Mouse (Mus musculus) kidney, postnatal 36 days (tissue): ENCODE results near the gene Tapbpl.

Experiments
- DNase-seq, 2 experiments: peaks; one replicate each; pipeline ENCODE4 v3.0.0; 2021 to 2022; ENCODE audit warnings: mixed read lengths in 2 of 2

The Tapbpl gene

DNA sequence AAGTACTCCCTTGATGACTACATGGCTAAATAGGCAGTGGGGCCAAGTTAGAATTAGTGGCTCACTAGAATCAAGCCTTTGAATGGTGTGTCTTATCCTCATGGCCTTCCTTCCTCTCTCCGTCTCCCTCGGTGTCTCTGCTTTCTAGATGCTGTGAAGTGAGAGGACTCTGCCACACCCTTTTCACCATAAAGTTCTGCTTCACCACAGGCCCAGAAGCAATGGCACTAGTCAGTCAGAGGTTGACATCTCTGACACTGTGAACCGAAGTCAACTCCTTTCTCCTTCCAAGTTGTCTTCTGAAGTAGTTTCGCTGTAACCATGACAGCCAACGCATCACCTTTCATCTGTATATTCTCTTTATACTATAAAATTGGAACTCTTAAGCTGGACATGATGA, 7.9 kb upstream of the Tapbpl start:
- no peak for DNase-seq

DNA sequence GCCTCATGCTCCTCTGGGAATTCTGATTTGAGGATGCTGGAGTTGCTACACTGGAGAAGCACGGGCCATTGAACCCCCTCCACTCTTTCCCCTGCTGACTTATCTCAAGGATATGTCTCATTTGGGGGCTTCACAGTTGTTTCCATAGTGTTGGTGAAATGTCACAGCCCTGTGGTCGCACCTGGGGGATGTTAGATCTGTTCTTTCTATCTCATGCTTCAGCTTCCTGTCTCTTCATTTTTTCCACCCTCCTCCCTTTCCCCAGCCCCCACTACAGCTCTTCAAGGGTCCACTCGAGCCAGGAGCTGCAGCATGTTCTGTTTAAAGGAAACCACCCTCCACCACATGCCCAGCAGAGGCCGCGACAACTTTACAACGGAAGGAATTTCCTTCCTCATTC, 6.7 kb upstream of the Tapbpl start:
- DNase-seq: no peak

DNA sequence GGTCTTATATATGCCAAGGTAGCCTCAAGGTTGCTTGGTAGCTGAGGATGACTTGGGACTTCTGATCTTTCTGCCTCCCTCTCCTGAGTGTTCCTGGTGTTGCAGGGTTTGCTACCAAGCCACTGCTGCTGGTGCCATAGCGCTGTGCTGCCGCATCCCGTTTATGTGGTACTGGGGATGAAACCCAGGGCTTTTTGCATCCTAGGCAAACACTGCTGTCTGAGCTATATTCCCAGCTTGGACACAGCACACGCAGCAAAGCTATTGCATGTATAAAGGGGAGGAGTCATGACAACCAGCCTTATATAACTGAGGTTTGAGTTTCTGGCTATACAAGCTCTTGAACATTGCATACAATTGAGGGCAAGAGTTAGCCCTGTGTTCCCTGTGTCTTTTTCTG, 5.8 kb upstream of the Tapbpl start:
- DNase-seq: no peak

DNA sequence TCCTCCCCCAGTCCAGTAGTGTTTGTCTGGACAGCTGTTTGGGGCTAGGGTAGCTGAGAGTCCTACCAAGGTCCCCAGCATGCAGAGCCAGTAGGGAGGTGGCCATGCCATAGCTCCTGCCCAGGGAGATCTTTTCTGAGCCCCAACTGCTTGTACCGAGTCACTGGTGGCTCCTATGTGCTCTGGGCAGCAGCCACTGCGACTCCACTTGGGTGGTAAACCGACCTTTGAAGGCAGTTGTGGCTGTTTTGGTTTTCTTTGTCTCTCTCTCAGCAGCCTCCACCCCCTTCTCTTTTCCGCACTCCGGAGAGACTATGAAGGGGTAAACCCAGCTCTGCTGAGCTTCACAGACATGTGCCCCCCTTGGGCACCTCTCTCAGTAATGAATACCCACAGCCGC, 5.1 kb upstream of the Tapbpl start, which contains the start of gene Cd27:
Gene Cd27 (minus strand): TSS at position 229 of the 400 bp plus-strand sequence.
- no peak for DNase-seq

DNA sequence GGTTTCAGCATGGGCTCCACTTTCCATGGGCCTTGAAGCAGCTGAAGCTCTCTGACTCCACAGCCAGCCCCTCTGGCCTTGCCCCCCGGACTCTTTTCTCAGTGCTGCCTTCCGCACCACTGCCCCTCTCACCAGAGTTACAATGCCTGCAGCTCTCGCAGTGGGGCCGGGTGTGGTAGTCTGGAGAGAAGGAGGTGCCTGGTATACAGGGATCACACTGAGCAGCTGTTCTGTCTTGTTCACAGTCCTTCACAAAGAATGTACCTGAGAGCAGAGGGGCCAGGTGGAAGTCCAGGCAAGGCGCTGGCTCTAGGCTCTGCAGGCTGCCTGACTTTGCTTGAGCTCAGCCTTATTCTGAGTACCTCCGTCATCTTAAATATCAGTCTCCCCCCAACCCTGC, 4.7 kb upstream of the Tapbpl start:
- no peak for DNase-seq

DNA sequence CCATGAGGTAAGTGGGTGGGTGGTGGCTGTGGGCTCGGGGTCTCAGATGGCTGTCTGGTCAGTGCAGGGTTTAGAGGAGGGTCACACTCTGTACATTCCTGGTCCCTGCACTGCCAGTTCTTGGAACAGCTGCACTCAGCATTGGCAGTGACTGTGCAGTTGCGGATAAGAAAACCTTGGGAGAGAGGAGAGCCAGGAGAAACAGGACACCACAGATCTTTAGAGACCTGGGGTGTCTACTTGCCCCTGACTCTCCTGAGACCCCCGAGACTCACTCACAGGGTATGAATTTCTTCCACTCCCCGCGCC, 2.8 kb upstream of the Tapbpl start:
- no peak for DNase-seq

DNA sequence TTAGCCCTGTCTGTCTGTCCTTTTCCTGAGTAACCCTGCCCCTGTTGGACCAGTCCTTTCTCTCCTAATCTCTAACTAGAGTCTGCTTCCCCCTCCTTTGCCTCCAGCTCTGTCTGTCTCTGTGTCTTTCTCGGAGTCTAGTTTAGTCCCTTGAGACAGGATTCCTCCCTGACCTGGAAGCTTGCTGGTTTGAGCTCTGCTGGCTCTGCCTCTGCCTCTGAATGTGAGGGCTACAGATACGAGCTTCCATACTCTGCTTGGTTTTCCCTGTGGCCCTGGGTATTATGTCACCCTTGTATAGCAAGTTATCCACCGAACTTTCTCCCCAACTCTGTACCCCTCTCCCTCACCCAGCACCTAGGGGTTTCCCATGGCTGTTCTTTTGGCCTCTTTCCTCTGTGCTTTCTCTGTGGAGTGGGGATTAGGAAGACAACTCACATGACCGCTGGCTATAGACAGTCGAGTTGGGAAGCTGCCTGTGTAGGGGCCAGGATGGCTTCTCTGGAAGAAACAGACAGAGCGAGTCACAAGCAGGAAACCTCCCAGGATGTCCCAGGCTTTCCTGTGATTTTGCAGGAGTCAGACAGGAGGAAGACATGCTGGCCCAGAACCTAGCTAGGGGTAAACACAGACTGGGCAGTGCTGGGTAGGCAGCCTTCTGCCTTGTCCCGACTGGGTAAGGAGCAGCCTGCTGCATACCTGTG, 2.3 kb upstream of the Tapbpl start:
- peak in 1 of 2 experiments; percentile 37 for DNase-seq

DNA sequence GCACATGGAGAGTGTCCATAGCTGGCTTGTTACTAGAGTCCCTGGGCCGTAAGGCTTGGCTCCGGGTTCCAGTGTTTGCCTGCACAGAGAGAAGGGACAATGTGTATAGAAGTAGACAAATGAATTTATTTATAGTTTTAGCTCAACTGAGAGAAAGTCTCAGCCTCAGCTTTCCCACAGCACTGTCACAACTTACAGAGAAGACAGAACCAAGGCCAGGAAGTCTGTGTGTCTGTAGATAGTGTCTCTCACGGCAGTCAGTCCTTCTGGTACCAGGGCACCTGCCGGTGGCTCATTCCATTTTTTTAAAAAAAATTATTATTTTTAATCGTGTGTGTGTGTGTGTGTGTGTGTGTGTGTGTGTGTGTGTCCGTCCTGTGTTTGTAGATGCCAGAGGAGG, 856 bp upstream of the Tapbpl start:
- DNase-seq: no peak

DNA sequence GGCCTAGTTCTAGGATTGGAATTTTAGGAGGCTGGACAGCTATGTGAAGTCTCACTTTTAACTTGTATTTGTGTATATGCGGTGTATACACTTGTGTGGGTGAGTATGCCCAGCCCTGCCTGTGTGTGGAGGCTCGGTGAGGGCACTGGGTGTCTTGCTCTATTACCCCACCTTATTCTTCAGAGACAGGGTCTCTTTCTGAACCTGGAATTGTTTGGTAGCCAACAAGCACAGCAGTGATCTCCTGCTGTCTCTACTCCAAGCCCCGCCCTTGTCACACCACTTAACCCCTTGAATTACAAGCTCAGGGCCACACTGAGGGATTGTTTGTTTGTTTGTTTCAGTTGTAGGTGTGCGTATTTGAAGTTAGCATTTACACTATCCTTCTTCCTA, 381 bp upstream of the Tapbpl start:
- peak in 1 of 2 experiments; percentile 43 for DNase-seq

DNA sequence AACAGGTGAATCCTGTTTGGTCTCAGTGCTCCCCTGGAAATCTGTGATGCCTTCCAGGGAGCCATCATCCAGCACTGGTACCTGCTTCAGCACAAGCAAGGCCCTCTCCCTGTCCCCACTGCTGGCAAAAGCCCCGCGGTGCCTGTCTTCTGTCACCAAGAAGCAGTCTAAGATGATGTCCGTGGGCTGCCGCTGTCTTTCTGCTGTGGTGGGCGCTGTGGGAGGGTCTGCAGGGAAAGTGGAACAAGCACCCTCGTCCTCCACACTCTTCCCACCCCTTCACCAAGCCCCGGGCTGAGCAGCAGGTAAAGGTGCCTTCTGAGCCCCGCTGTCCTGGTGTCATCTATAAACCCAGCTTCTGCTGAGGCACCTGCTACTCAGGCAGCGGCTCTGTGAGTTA, 1.1 kb downstream of the Tapbpl start:
- no peak for DNase-seq

DNA sequence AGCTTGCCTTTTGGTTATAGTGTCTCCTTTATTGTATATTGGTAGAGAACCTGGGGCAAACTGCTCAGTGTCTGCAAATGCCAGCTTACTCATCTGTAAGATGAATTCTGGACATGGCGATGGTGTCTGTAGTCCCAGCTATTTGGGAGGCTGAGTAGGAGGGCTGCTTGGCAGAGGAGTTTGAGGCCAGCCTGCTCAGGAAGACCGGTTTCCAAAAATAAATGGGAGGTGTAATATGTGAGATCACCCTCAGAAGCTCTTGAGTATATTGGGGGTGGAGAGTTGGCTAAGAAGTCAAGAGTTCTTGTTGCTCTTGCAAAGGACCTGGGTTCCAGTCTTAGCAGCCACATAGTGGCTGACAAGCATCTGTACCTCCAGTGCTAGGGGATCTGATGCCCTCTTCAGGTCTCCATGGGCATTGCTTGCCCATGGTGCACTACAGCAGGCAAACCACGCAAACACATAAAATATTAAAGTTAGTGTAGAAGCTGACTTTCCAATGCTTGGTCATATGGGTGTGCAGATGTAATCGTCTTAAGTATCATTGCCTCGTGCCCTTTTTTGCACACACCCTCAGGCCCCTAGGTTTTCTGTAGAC, 6.0 kb downstream of the Tapbpl start:
- peak in 1 of 2 experiments; percentile 60 for DNase-seq

DNA sequence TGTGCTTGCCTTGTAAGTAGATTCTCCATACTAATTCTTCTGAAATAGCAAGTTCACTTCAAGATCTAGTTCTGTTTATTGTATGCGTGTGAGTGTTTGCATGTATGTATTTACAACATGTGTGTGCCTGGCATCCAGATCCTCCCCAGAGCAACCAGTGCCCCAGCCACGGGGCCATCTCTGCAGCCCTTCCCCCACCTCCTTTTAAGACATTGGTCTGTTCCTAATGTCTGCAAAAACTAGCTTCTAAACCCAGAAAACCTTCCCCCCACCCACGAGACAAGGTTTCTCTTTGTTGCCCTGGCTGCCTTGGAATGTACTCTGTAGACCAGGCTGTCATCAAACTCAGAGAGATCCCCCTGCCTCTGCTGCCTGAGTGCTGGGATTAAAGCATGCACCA, 9.1 kb downstream of the Tapbpl start:
- no peak for DNase-seq

DNA sequence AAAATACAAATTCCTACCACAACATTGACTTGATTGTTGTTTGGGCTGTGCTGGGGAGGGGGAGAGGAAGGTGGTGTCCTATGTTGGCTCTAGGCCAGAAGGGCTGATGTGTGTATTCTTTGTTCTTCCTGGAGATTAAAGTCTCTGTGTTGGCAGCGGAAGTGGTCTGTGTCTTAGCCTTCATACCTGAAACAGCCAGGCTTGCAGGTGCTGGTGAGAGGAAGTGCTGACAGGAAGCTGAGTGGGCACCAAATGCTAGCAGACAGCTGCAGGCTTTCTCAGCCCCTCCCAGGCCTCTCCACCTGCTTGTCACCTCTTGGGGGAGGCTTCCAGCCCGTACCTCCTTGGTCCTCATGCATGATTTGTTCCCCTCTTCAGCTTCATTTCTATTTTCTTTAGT, 9.5 kb downstream of the Tapbpl start:
- peak in 1 of 2 experiments; percentile 28 for DNase-seq

DNA sequence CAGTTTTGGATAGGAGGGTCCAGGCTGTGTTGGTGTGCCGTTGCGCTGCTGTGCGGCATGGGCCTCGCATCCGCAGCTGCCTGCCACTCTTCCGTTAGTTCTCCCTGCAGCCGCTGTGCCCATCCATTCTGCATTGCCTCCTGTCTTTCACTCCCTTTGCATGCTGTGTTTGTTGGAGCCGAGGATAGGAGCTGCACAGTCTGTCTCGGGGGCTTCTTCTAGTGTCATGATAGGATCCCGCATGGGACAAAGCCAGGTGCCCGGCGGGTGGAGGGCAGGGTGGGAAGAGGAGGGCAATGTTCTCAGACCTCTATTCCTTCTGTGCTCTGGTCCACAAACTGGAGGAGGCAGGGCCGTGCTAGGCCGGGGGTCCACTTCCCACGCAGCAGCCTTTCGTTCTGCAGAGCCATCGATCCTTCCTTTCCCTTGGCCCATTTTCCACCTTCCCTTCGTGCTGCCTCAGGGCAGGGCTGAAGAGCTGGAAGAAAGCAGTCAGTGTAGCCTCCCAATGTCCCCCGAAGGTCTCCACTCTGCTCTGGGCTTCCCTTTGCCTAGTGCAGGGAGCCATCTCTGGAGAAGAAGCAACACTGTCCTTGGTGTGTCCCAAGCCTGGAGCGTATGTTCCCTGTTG, 10.4 kb downstream of the Tapbpl start:
- DNase-seq: no peak

DNA sequence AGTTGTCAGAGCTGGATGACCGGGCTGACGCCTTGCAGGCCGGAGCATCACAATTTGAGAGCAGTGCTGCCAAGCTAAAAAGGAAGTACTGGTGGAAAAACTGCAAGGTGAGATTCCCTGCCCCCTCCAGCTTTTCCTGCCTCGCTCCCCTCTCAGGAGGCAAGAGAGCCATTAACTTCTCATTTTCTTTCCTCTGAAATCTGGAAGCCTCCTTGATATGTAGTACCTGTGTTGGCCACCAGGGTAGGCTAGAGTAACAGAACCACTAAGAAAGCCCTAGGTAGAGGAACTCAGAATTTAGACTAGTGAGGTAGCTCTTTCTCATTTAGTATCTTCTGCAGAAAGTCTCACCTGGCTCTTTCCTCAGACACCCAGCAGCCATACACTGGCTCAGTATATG, 12.7 kb downstream of the Tapbpl start:
- DNase-seq: peak; percentile 75 to 80

DNA sequence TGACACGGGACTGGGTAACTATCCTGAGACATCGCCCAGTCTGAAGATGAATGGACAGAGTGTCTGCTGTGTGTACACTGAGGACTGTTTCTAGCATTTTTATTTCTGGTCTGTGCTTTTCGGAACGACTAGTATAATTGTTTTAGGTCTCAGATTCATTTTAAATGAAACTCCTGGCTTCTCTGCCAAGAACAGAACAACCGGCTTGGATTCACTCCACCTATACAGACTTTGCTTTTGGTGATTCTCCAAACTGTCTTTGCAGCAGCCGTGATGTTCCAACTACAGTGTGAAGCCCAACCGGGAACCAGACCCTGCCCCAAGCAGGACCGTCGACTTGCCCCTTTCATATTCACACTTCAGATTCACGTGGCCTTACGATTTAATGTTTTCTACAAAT, 13.8 kb downstream of the Tapbpl start:
- no peak for DNase-seq

DNA sequence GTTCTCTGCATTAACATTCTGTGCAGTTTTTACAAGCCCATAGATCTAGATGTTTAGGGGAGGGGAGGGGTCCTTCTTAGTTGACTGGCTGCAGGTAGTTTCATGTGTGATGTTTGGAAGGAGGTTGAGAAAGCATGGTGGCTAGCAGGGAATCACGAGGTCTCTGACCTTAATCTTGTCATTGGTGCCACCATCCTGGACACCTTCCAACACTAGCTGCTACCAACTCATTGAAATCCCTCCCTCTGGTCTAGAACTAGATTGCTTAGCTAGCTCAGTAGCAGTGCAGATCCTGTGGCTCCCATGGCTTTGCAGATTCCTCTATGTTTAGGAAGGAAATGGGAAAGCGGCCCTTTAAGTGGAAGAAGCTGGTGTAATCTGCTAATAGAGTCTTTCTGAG, 14.8 kb downstream of the Tapbpl start:
- DNase-seq: no peak

DNA sequence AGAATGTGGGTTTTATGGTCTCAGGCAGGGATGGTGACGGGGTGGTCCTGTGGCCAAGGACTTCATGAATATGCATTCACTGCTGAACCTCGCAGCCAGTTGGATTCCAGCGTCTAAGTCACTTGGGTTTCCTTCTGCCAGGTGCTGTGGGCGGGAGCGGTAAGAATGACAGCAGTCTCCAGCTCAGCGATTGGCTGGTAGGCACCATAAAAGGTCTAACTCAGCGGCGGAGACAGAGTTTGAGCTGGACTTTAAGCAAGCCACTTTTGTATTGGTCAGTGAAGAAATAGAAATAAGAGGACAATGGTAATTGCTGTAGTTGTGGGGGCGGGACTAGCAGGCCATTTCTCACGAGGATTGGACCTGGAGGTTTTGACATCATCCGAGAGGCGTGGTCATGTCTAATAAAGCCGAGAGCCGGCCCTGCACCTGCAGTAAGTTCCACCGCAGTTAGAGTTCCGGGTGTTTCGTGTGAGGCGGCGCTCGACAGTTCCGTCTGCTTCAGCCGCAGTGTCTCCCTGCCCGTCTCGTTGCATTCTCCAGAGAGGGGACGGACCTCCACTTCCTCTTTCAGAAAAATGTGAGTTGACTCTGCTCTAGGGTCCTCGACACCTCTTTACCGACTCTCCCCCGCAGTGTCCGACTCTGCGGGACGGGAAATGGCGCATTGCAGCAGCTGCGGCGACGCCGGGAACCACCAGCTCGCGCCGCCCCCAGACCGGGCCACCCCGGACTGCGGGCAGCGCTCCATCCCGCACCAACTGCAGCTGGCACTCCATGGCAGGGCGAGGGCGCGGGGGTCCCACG, 16.3 kb downstream of the Tapbpl start, which contains the start of gene Vamp1:
Gene Vamp1 (plus strand): TSS at position 404 of the 807 bp plus-strand sequence.
- peak; percentile 97 to 98 for DNase-seq

DNA sequence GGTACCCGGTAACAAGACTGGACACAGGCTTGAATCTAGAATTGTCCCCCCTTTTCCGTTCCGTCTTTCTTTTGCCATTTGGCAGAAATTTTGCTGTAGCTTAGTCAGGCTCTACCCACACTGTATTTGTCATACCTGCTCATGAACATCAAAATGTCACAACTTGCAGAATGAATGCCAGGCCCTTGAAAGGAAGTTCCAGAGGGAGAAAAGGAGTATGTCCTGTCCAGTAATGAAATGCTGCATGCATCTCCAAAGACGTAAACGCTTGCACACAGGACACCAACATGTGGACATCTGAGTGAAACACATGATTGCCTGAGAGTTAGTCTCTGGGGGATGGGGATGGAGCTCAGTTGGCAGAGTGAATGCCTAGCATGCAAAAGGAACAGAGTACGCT, 17.9 kb downstream of the Tapbpl start:
- no peak for DNase-seq

DNA sequence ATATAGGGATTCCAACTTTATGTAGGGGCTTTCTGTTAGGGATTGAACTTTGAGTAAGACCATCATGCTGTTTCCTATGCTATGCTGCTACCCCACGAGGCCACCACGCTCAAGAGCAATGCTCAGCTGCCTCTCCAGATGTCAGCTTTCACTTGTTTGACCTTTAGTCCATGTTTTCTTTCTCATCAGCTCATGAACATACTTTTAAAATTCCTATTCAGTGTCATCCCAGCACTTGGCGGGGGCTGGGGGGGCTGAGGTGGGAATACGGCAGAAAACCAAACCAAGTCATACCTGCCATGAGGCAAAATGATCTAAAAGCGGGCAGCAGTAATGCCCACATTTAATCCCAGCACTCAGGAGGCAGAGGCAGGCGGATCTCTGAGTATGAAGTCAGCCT, 18.5 kb downstream of the Tapbpl start:
- no peak for DNase-seq

DNA sequence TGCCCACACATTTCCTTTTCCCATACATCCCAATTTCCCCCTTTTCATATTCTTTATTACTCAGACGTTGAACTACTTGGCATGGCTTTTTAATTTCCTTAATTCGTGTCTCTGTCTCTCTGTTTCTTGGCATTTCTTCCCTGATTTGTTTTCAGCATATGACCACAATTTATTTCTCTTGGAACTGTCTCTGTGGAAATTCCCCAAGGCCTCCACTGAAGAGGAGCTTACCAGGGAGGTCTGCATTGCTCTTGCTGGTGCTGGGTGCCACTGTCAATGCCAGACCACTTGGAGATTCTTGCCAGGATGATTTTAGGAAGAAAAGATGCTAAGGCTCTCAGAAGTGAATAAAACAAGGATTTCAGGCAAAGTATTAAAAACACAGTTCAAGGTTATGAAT, 19.0 kb downstream of the Tapbpl start:
- DNase-seq: no peak

DNA sequence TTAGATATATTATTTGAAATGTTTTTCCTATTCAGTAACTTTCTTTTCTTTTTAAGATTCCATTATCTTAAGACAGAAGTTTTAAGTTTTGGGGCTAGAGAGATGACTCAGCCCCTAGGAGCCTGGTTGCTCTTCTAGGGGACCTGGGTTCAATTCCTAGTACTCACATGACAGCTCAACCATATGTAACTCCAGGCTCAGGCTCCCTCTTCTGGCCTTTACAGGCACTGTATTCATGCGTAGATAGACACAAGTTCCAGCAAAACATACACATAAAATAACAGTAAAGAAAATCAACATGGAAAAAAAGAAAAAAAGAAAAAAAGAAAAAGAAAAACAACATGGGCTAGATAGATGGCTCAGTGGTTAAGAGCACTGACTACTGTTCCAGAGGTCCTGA, 21.2 kb downstream of the Tapbpl start:
- DNase-seq: no peak

DNA sequence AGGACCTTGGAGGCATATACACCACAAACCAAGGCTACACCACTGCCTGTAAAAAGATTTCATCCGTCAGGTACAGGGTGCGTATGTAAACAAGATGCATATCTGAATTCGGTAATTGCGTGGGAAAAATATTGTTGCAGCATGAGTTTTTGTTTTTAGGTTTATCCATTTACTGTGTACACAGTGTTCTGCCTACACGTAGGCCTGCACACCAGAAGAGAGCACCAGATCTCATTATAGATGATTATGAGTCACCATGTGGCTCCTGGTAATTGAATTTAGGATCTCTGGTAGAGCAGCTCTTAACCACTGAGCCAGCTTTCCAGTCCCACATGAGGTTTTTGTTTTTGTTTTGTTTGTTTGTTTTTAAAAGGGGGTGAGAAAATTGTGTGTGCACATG, 34.5 kb downstream of the Tapbpl start:
- no peak for DNase-seq

DNA sequence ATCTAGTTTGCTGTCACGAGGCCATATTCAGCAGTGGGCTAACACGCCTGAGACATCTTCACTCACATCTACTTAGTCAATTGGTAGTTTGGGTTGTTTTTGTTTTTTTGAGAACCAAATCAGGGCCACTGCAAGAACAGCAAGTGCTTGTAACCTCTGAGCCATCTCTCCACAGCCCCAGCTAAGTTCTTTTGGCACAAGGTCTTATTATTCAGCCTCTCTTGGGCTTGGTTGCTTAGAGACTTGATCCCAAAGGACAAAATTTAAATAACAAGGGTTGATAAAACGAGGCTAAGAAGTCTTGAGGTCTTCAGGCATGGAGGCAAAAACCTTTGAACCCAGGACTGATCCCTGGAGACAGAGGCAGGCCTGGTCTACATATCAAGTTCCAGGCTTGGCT, 35.4 kb downstream of the Tapbpl start:
- no peak for DNase-seq
